Mouse (Mus musculus) spleen, adult 2 months (tissue): ENCODE measurements at regions not wholly inside any gene's neighbourhood (a gene's known extent, or its start where the extent isn't known, plus 50 kb on each side); places are given as distances from the start of the nearest gene placed in this dataset.

Source experiments
- CTCF ChIP-seq: fragments of 200-500 bp; IDR thresholded peaks from 2 replicates; pipeline ENCODE4 v1.5.1; 2011; ENCODE audit warnings: mild to moderate bottlenecking, inconsistent platforms; ENCODE audit not compliant: insufficient read depth, insufficient read length, insufficient replicate concordance; ENCODE audit errors: extremely low read depth
- POLR2A ChIP-seq: fragments of 200-500 bp; IDR thresholded peaks from 2 replicates; pipeline ENCODE4 v1.6.1; 2011; ENCODE audit warnings: low read depth, low read length, inconsistent platforms

DNA sequence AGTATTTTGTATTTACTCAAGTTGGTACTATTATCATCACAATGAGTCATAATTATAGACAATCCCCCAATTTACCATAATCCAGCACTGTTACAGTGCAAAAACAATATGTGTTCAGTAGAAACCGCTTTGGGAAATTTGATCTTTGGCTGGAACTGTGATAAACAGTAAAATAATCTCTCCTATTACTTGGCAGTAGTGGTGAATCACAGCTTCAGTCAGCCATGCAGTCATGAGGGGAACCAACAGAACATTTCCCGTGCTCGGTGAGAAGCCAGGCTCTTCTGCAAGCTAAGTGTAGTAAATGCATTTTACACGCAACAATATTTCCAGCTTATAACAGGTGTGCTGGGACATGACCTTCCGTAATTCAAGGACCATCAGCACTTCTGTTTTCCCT, 822.7 kb upstream of the Kirrel3 start:
- no peak for TF ChIP-seq POLR2A
- no peak for TF ChIP-seq CTCF
